Mouse (Mus musculus) Muller cell, postnatal 12 days (primary cell): ENCODE measurements at regions not wholly inside any gene's neighbourhood (a gene's known extent, or its start where the extent isn't known, plus 50 kb on each side); places are given as distances from the start of the nearest gene placed in this dataset.
A peak's percentile ranks its signal among the peaks of the same experiment; 100 is the strongest.

ENCODE experiments used
- DNase-seq: peaks from one replicate; pipeline ENCODE4 v3.0.0-alpha.2; 2015; ENCODE audit errors: inconsistent ontology term

GRCm38 (mm10) chr12:58581811-58582572 lies 312.9 kb upstream of the Clec14a start:
- DNase-seq: peak; percentile 13

DNA sequence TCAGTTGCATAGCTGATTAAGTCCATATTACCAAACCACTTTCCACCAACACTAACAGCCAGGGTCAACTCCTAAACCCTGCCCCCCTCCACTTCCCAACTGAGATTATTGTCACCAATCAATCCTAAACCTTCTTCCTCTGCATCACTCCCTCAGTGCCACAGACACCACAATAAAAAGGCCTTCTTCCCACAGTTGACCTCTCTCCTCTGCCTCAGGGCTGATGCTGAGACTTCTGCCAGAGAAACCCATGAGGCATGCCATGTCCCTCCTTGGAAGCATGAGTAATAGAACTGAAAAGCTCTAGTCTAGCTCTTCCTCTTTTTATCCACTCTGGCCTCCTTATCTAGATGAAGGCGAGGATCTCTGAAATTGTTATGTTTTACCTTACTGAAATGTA lies 300.0 kb upstream of the Clec14a start:
- no peak for DNase-seq

- no peak for DNase-seq
These were observed 291.8 kb upstream of the Clec14a start for GRCm38 (mm10) chr12:58560840-58561239.

- no peak for DNase-seq
These were observed 290.7 kb upstream of the Clec14a start for GRCm38 (mm10) chr12:58559833-58560232.

GRCm38 (mm10) chr12:58557261-58557660 lies 288.2 kb upstream of the Clec14a start:
- no peak for DNase-seq

DNA sequence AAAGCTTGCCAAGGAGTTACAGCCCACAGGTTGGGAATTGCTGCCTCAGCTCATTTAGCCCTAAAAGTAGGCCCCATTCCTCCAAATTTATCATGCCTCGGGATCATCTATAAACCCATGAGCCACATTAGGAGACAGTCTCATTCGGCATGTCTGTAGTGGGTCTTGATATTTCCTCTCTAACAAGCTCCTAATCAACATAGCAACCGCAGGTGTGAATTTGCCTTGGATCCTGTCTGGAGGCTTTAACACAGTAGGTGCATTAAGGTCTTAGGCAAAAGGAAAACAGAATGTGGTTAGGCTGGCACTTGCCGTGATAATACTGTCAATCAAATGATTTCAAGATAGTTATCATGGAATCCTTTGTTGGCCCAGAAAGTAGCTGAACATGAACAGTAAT lies 287.7 kb upstream of the Clec14a start:
- DNase-seq: no peak

- peak; percentile 42 for DNase-seq
These were observed 287.0 kb upstream of the Clec14a start for GRCm38 (mm10) chr12:58556060-58556459.

GRCm38 (mm10) chr12:58550859-58551761 lies 282.0 kb upstream of the Clec14a start:
- DNase-seq: peak; percentile 56

DNA sequence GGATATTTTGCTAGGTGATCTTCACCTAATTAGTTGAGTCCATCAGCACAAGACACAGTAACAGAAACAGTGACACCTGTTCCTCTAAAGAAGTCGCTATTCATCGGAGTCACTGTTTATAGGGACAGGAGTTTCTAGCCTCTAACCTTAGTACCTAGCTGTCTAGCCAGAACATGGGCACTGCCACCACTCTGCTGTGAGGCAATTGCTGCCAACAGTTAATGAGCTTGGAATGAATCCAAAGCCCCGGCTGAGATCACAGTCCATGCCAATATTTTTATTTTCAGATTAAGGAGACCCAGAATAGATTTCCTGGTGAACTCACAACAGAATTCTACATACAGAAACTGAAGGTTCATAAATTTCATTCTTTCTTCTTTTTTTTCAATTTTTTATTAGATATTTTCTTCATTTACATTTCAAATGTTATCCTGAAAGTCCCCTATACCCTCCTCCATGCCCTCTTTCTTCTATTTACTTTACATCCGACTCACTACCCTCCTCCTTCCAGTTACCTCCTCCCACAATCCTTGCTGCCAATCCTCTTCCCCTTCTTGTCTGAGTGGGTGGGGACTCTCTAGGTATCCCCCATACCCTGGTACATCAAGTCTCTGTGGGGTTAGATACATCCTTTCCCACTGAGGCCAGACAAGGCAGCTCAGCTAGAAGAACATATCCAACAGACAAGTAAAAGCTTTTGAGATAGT lies 276.9 kb upstream of the Clec14a start:
- DNase-seq: peak; percentile 42

DNA sequence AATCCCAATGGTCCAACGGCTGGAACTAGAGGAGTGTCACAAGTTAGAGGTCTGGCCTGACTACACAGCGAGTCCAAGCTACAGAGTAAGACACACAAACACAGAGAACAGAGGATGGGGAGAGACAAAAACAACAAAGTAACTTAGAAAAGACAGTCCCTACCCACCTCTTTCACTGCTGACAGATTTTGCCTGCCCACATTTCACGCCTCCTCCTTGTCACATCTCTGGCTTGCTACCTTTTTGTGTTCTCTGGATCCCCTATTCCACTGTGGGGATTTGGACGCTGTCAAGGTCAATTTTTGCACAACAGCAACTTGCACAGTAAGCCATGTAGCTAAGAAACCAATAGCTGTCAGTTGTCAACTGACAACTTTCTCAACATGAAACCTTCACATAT lies 275.8 kb upstream of the Clec14a start:
- no peak for DNase-seq

DNA sequence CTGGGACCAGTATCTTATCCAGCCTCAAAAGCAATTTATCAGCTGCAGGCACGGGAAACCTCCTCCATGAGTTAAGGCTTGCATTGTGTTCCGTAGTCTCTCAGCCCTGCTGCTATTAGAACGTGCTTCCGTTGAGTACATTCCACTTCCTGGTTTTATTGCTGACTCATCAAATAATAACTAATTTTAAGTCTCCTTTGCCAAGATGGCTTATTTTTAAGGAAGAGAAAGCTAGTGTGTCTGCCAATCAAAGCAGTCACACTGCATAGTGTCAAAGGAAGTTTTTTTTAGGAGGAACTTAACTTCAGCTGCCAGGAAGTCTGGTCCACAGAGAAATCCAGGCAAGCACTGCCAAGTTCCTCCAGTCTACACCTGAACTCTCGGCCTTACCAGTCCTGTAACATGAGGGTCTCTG lies 269.2 kb upstream of the Clec14a start:
- no peak for DNase-seq

DNA sequence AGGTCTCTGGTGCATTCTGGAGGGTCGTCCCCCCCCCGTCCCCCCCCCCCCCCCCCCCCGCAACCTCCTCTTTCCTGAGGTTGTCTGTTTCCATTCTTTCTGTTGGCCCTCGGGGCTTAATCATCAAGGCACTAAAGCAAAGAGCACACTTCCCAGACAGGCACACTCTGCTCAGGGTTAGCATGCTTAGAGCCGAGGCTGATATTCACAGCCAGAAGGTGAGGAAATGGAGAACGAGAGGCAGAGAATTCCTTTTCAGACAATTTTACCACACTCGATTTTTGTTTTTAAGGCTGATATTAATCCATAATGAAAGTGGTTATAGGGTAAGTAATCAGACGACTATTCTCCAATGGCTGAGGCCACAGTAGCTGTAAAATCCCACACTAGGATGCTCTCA lies 268.7 kb upstream of the Clec14a start:
- no peak for DNase-seq

DNA sequence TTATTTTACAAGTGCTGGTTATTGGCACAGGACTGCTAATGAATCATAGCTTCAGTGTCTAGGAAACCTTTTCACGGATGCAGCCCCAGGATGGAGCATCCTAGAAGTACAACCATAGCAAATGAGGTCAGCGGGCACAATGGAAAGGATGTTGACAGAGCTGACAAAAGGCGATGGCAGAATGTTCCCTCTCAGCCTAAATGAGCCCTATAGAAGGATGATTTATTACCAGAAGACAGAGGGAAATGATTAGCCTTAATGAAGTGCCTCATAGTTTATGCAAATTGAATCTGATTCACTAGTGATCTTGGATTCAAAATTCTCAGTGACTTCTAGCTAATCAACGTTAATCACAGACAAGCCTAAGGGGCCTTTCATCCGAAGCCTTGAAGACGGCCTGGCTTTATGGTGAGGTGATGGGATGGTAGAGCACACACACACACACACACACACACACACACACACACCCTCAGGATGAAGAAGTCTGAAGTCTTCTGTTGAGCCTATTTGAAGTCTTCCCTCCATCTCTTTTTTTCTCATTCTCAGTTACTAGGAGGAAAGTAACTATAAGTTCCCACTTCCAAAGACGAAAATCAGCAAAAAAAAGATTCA lies 267.4 kb upstream of the Clec14a start:
- peak; percentile 59 for DNase-seq

- no peak for DNase-seq
These were observed 261.2 kb upstream of the Clec14a start for GRCm38 (mm10) chr12:58530306-58530705.

GRCm38 (mm10) chr12:58516800-58517199 lies 247.7 kb upstream of the Clec14a start:
- DNase-seq: no peak

DNA sequence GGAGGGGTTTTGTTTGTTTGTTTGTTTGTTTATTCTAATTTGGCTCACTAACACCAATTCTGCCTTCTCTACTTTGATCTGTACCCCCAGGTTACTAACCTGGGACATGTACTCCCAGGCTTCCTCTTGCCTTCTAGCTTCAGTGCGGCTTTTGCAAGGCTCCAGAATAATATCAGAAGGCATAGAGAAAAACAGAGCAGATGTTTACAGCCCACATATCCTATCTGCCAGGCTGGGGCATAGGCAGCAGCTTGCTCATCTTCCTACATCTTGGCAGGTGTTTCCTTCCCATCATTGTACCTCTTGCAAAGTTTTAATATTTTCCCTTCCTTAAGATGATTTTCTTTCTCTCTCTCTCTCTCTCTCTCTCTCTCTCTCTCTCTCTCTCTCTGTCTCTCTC lies 244.9 kb upstream of the Clec14a start:
- no peak for DNase-seq

DNA sequence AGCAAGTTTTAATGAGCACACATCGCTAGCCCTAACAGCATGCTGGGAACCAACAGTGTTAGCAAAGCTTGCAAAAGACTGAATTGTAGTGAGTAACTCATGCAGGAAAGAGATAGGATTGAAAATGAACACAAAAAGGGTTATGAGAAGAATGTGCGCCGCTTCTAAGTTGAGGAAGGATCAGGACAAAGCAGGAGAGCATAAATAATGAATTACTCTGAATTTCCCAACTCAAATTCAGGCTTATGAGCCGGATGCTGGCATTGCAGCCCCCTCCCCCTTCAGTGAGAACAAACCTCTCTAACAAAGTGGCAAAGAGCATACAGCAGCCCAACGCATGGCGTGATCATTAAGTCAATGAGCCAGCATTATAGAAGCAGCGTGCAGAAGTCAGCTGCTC lies 243.6 kb upstream of the Clec14a start:
- DNase-seq: peak; percentile 79

DNA sequence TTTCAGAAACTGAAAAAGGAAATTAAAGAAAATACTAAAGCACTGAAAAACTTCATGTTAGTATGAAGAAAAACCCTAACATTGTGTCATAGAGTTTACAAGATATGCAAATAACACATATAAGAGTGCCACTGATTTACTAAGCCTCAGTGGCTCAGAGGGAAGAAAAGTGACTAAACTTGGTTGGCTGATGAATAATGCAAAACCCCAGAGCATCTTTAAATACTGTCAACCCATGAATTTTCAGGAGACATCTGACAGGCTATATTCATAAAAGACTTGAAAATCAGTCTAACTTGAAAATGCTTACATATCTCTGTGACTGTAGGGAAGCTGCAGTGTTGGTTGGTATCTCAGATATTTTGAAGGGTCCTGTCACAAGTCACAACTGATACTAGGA lies 235.2 kb upstream of the Clec14a start:
- DNase-seq: no peak

DNA sequence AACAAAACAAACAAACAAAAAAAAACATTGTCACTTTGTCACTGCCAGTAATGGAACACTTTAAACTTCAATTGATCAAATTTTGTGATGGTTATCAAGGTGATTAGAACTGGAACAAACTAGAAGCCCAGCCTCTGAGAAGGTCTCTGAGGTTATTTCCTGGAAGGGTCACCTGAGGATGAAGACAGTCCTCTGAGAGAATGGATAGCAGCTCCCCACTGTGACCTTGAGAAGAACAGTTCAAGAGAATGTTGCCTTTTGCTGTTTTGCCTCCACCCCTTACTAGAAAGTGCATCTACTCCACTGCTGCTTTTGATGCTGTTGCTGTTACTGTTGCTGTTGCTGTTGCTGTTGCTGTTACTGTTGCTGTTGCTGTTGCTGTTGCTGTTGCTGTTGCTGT lies 205.1 kb upstream of the Clec14a start:
- no peak for DNase-seq

DNA sequence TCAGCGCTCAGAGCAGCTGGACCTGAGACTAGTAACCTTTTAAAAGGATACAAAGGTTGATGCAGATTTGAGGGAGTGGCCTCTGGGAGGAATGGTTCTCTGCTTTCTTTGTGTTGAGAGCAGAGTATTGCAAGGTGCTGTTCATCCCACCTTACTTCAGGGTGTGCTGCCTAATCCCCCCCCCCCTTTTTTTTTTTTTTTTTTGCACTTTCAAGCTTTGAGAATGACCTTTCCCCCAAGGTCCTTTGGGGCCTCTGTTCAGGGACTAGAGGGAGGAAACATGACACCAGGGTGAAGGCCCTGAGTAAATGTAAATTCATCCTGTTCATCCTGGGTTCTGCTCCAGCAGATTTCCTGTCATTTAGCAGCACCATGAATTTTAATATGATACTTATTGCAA lies 204.4 kb upstream of the Clec14a start:
- no peak for DNase-seq

DNA sequence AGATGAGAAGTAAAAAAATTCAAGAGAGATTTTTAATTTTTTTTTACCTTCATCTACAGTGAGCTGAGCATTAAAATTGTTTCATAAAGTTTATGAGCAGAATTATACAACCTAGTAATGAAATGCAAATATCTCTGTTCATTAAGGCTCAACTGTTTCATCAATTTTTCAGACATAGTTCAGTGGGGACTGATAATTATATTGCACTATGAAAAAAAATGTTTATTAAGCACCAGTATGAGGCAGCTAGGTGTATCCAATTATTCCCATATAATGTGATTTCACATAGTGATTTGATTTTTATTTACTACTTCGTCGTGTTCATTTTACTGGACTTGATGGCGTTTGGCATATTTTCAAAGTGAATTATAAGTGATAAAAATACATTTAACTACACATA lies 191.4 kb upstream of the Clec14a start:
- no peak for DNase-seq

GRCm38 (mm10) chr12:58454828-58455227 lies 185.7 kb upstream of the Clec14a start:
- DNase-seq: no peak
